Mouse (Mus musculus) thymus, adult 2 months (tissue): ENCODE results near the gene Plce1.

ENCODE experiments used
- CTCF ChIP-seq: fragments of 200-500 bp; IDR thresholded peaks from 2 replicates; pipeline ENCODE4 v1.5.1; 2012; ENCODE audit warnings: mild to moderate bottlenecking, control low read depth, low read length, moderate library complexity, borderline replicate concordance; ENCODE audit not compliant: control insufficient read depth, poor library complexity, insufficient read depth; ENCODE audit errors: extremely low read depth
- POLR2A ChIP-seq: fragments of 200-500 bp; IDR thresholded peaks from 2 replicates; pipeline ENCODE4 v1.6.1; 2012; ENCODE audit warnings: mild to moderate bottlenecking, low read length, control low read depth, moderate library complexity; ENCODE audit not compliant: control insufficient read depth, poor library complexity, insufficient read depth; ENCODE audit errors: extremely low read depth

DNA sequence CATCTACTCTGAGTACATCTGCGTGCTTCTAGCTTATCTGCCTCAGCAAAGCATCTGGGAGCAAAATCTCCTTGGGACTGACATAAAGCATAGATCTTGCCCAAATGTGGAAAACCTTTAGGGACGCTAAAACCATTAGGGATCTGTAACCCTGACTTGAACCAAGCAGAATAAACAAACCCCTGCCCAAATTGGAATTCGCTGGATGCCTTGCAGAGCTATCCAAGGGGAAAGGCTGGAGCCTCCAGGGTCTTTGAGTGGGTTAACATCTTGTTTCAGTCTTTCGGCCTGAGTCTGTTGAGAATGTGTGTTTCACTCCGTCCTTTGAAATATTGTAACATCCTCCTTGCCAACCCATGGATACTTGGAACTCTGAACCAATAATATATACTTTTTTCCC is 152.4 kb downstream of the Plce1 start:
- TF ChIP-seq CTCF (no peak), POLR2A (no peak)
